Mouse (Mus musculus): ENCODE results near the gene Gca. TPM values are rescaled to one million over a fixed set of nuclear protein-coding genes. Genes with fewer than 3 reads are reported as not detected.
"Not testable (repeated sequence)": the region's sequence is repeated elsewhere in the genome, so short reads cannot be mapped to it uniquely, and the experiment has no call there.

Gca gene
- total RNA-seq, 2 experiments from 2014 or later = 2.2 to 3.1 TPM

DNA sequence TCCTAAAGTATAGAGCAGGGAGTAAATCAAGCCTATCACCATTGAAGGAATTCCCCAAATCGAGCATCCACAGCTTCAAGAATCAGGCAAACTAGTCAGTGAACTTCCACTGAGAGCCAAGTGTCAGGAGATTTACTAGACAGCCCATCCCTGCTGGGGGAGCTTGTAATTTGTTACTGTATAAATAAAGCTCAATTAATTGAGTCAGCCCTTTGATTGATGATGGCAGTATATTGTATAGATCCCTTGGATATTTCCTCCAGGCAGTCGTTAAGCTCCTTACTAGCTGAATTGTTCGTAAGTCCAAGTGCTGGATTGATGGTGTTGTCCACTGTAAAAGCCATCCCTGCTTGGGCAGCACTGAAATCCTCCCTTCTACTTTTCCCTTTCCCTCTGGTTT is 5.8 kb downstream of the Gca start:
- DNase-seq = no peak

DNA sequence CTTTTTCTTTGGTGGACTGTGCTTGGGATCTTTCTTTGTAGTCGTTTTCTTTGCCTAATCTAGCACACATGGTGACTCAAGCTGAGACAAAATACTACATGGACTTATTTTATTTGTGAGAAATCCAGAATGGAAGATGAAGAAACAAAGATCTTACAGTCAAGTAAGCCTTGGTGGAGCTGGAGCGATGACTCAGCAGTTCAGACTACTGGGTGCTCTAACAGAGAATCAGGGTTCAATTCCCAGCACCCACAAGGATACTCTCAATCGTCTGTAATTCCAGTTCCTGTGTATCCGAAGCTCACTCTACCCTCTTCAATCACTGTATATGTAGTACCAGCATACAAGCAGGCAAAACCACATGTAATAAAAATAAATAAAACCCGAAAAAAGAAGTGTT is 6.2 kb downstream of the Gca start:
- DNase-seq = no peak

- DNase-seq = no peak
Measured at GRCm38 (mm10) chr2:62670767-62671166, 6.7 kb downstream of the Gca start.

DNA sequence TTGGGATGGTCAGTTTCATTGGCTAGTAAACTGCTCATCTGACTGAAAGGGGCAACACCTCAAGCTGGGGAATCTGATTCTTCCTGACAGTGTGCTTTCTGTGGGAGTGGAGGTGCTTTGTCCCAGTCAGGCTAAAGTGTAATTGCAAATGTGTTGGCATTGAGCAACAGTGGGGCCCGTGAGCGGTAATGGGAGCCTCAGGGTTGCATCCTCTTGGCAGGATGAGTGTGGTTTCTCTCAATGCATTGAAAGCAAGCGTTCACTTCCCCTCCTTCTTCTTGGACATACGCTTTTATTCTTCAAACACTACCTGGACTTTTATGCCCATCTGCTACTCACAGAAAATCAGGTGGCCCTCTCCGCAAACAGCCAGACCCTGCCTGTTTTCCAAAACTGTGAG is 8.7 kb downstream of the Gca start:
- DNase-seq = no peak

- no peak for DNase-seq
Measured at GRCm38 (mm10) chr2:62681667-62682066, 17.6 kb downstream of the Gca start.

GRCm38 (mm10) chr2:62684989-62685595 is 21.0 kb downstream of the Gca start:
- no peak for DNase-seq

DNA sequence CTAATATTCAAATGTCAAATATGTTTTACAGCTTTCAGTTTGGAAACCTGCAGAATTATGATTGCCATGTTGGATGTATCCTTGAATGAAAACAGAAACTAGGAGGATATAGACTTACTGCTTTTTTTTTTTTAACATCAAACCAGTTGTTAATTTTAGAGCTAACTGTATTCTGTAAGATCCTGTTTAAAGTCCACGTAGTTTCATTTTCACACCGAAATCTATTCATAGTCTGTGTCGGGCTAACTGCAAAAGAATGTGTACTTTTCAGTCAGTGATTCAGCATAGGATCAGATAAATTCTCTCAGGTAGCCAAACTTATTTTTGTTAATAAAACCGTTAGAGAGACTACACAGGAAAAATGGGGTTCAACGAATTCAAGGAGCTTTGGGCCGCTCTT is 21.8 kb downstream of the Gca start:
- DNase-seq = no peak

DNA sequence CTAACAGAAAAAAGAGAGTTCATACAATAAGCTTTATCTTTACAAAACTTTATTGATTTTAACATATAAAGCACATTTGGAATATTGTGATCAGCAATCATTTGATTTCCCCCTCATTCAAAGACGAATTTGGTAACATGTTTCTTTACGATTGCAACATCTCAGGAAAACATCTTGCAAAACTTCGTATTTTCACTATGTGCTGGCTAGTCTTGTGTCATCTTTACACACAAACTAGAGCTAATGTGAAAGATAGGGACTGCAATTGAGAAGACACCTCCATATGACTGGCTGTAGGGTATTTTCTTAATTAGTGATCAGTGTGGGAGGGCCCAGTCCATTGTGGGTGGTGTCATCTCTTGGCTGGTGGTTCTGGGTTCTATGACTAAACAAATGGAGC is 42.2 kb downstream of the Gca start:
- DNase-seq = no peak

DNA sequence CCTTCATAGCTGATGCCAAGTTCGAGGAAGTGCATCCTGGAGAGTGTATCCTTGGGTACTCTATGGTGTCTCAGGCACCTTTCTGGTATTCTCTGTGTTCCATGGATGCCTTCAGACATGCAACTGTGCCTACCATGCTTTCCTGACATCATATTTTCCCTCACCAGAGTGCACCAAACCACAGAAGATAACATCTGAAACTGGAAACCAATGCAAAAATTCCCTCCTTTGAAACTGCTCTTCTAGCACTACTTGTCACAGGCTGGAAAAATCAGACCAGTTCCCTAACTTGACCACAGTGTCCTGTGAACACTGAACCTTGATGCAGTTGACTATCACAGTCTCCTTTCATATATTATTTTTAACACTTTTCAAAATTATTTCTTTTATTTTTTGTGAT is 45.5 kb downstream of the Gca start:
- DNase-seq = no peak

GRCm38 (mm10) chr2:62714362-62714761 is 50.3 kb downstream of the Gca start:
- not testable (repeated sequence) for DNase-seq

GRCm38 (mm10) chr2:62715260-62715659 is 51.2 kb downstream of the Gca start:
- DNase-seq = no peak

DNA sequence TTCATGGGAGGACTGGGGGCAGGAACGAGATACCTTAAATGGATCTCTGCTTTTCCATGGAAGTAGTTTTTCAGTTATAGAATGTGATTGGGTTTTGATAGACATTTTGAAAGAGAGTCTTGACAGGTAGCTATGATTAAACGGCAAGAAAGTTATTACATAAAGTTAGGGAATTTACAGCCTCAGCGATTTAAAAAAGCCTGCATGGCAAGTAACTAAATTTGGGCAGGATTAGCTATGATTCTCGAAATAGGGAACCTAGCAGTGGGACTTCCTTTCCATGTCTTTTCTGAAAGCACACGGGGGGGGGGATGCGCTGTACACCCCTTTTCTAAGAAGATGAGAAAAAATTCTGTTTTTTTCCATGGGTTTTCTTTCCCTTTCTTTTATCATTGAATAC is 53.2 kb downstream of the Gca start:
- no peak for DNase-seq

DNA sequence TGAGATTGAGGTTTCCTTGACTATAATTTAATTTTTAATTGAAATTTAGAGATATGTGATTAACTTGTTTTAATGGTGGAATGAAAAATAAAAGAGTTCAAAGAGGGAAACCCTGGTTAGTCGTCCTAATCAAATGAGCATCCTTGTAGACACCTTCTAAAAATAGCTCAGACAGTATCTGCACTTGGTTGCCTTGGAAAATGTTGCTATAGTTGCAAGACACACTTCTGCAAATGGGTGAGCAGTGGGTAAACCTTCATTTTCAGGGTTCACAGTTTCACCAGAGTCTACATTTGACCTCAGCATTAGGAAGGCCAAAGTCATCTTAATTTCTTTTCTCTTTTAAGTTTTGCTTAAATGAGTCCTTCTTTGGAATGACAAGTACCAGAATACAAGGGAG is 54.3 kb downstream of the Gca start:
- no peak for DNase-seq

DNA sequence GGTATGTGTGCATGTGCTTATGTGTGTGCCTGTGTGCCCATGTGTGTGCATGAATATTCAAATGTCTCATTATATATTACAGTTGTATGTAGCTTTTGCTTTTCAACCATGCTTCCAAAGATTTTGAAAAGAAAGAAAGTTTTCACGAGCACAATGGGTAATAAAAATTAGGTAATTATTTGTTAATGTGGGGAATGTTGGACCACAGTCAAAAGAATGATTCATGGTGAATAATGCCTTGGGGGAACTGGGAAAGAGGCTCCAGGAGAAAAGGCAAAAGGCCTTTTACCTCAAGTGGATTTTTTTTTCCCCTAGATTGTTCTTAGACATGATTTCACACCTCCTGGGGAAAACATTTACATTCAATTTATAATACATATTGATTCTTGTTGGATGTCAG is 61.9 kb downstream of the Gca start:
- DNase-seq = no peak

- DNase-seq = no peak
Measured at GRCm38 (mm10) chr2:62727732-62728131, 63.6 kb downstream of the Gca start.

DNA sequence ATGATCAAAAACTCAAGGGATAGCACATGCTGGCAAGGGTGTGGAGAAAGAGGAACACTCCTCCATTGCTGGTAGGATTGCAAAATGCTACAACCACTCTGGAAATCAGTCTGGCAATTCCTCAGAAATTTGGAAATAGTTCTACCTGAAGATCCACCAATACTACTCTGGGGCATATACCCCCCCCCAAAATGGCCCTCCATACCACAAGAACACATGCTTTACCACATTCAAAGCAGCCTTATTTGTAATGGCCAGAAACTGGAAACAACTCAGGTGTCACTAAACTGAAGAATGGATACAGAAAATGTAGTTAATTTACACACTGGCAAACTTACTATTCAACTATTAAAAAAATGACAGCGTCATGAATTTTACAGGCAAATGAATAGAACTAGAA is 66.6 kb downstream of the Gca start:
- no peak for DNase-seq

DNA sequence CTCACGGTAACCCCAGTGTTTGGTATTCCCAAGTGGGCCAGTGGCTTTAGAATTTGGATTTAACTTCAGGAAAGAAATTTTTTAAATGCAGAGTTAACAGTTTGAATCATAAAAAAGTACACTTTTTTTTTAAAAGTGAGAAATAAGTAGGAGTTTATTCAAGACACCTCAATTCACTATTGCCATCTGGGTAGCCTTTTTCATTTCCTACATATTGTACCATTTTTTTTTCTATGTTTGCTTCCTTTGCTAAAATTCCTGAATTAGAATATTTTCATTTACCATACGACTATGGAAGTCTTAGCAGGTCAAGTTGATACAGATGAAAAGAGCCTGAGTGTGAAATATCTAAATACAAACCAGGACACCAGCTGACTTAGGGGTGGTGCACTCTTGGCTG is 79.0 kb downstream of the Gca start:
- no peak for DNase-seq

Other genes with a start within 250 kb of the Gca start
- gene Gcg, start 180.6 kb upstream of the Gca start, total RNA-seq (2021) = under 1 TPM in 1 of 2 experiments, not detected in 1; 0.25 TPM
- gene Fap, start 90.2 kb upstream of the Gca start, total RNA-seq (2021) = 10 to 100 TPM; 26.5 to 43.1 TPM
- 1 to 10 TPM; 1.8 to 2.4 TPM for gene Ifih1, start 18.0 kb upstream of the Gca start, total RNA-seq (2021)

Measured in gastrocnemius, postnatal 10 days (tissue).